Mouse (Mus musculus) midbrain, embryonic 12.5 days (tissue): ENCODE data around the gene Dph1. TPM values are rescaled to one million over a fixed set of nuclear protein-coding genes. Genes with fewer than 3 reads are reported as not detected.

Experiments used
- ATAC-seq: fragments of 200-750 bp; cut with Nextera tagmentation; 2 replicates; pipeline ENCODE4 v1.8.0; 2017; ENCODE audit warnings: low read depth, moderate TSS enrichment, moderate library complexity; ENCODE audit not compliant: low FRiP score
- H3K27ac ChIP-seq: fragments of 300-500 bp; sonication (generic); replicated peaks from 2 replicates; pipeline ENCODE4 v1.5.1; 2016; ENCODE audit warnings: mild to moderate bottlenecking
- H3K27me3 ChIP-seq: fragments of 300-500 bp; sonication (generic); 2 replicates; pipeline ENCODE4 v1.6.1; 2016; ENCODE audit warnings: mild to moderate bottlenecking
- H3K36me3 ChIP-seq: fragments of 300-500 bp; sonication (generic); 2 replicates; pipeline ENCODE4 v1.6.1; 2016
- H3K4me1 ChIP-seq: fragments of 300-500 bp; sonication (generic); 2 replicates; pipeline ENCODE4 v1.6.1; 2016
- H3K4me2 ChIP-seq: fragments of 300-500 bp; sonication (generic); replicated peaks from 2 replicates; pipeline ENCODE4 v1.6.1; 2016; ENCODE audit warnings: mild to moderate bottlenecking, moderate library complexity
- H3K4me3 ChIP-seq: fragments of 300-500 bp; sonication (generic); 2 replicates; pipeline ENCODE4 v1.5.1; 2016; ENCODE audit warnings: mild to moderate bottlenecking
- H3K9ac ChIP-seq: fragments of 300-500 bp; sonication (generic); replicated peaks from 2 replicates; pipeline ENCODE4 v1.6.1; 2016; ENCODE audit warnings: mild to moderate bottlenecking, moderate library complexity
- H3K9me3 ChIP-seq: fragments of 300-500 bp; sonication (generic); 2 replicates; pipeline ENCODE4 v1.6.1; 2016; ENCODE audit warnings: mild to moderate bottlenecking
- WGBS: fragments of 180-500 bp; shearing (Covaris S2); methylation state at CpG from one replicate; pipeline ENCODE4 v1.1.7; 2016; 5-methylcytosine and 5-hydroxymethylcytosine counted together
- polyA plus RNA-seq: library from polyadenylated mRNA; unstranded; fragments of >200 nt; fragmentation: Nextera tagmentation; extraction: Ambion mirVana; gene quantifications from 2 replicates; pipeline ENCODE4 v1.2.1, GENCODE M21; 2016

Gene Dph1
- polyA plus RNA-seq: 15.8 and 17.6 TPM in 2 replicates

DNA sequence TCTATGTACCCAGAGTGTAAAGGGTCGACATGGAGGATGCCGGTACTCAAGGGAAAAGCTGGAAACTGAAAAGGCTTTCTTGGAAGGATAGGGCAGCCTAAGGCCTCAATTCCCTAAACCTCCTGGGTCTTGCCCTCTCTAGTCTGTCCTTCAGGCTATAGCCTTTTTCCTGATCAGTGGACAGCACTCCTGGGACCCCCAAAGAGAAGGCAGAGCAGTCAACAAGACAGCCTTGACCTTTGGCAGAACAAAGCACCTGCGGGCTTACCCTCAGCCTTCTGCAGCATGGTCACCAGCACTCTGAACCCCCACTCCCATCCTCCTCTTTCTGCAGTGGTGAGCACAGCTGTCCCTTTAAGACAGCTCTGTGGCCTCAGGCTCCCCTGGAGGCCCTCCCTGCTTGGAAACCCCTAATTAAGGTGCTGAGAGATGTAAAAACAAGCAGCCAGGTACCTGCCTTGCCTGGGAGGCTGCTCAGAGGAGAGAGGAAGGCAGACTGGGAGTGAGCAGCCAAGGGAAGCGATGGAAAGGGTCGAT, at the start of gene Dph1:
Gene Dph1 (minus strand): TSS at position 337 of the 537 bp plus-strand sequence.
- Histone ChIP-seq H3K27ac (peak within 1 kb of the TSS; percentile 56; the same call in 1 of the 2 replicates), H3K9ac (peak within 1 kb of the TSS; percentile 54), H3K36me3 (no peaks in the 10 kb centered on the region), H3K4me3 (peak within 1 kb of the TSS; percentile 74), H3K9me3 (no peaks in the 10 kb centered on the region), H3K4me1 (peaks cover 45% of the 10 kb centered on the region), H3K27me3 (peaks cover 52% of the 10 kb centered on the region), H3K4me2 (peak within 1 kb of the TSS; percentile 80)
- ATAC-seq: peak; percentile 0; the same call in 1 of the 2 replicates
- 49% methylated on average over 5 of the region's 5 CpGs for WGBS

DNA sequence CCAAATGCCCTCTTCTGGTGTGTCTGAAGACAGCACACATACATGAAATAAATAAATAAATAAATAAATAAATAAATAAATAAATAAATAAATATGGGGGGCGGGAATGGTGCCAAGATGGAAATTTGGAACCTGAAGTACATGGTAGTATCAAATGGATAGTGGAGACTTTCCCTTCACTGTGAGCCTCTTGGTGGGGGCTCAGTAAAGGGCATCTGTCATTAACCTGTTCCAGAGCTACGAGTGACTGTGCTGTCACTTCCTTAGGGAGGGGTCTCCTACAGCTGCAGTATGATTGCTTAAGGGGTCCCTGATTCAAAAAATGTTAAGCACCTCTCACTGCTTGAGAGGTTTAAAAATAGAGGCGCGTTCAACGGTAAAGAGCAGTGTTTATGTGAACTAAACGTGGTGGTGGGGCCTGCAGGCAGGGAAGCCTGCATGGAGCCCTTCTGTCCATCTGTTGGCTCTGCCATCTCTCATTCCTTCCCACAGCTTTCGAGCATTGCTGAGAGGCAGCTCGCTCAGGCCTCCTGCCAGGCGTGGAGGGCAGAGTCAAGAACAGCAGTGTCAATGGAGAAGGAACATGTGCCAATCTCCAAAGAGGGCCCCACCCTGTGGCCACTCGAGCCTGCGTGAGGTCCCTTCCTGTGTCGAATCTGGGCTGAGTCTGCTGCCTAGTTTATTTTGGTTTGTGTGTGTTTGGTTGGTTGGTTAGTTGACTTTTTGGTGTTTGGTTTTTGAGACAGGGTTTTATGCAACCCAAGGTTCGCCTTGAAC, 49.3 kb upstream of the Dph1 start:
- Histone ChIP-seq H3K4me3 (no peak overlapping the region), H3K4me1 (peaks cover 5% of the 10 kb centered on the region), H3K27ac (no peak overlapping the region; the same call in 1 of the 2 replicates), H3K36me3 (no peaks in the 10 kb centered on the region), H3K27me3 (peaks cover 5% of the 10 kb centered on the region; the same call in 1 of the 2 replicates), H3K4me2 (no peak overlapping the region), H3K9me3 (no peaks in the 10 kb centered on the region), H3K9ac (no peak overlapping the region)
- ATAC-seq: no peak
- 76% methylated on average over 13 of the region's 13 CpGs for WGBS

DNA sequence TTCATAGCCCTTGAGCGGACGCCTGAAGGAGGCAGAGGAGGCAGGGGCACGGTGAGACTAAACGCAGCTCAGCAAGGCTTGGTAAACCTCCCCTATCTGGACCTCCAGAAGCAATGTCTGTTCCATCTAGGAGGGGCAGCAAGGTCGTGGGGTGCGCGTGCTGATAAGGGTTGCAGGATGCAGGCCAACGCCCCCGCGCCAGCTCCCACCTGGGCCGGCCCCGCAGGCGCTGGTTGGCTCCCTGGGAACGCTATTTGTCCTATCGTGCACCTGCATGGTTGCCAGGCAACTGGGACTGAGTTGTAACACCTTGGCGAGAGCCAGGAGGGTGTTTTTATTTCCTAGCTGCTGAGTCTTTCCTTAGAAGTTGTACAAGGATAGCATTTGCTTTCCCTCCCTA, 43.7 kb upstream of the Dph1 start:
- H3K36me3 ChIP-seq: no peaks in the 10 kb centered on the region
- WGBS: 13% methylated on average over 16 of the region's 16 CpGs

DNA sequence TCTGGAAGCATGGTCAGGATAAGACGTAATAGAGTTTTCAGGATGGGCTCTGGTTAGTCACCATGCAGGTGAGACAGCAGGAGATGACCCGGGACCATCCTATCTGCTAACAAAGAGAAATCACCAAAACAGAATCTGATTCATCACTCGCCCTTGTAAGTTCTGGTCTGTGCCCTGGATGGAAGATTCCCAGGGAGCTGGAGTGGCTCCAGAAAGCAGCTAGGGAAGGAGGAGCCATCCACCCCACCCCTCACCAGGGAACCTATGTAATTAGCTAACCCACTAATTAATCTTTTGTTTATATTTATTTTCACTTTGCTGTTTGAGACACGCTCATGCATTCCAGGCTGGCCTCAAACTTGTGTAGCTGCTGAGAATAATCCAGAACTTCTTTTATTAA, 41.4 kb upstream of the Dph1 start:
- Histone ChIP-seq H3K9ac (no peak overlapping the region), H3K36me3 (no peaks in the 10 kb centered on the region), H3K4me2 (no peak overlapping the region), H3K9me3 (no peaks in the 10 kb centered on the region), H3K4me1 (peaks cover 6% of the 10 kb centered on the region), H3K27me3 (peaks cover 33% of the 10 kb centered on the region), H3K4me3 (no peak overlapping the region), H3K27ac (no peak overlapping the region)
- no peak for ATAC-seq
- 83% methylated on average over 4 of the region's 4 CpGs for WGBS

More for the DNA sequence above, 43.7 kb upstream of the Dph1 start:
- Histone ChIP-seq H3K9ac (no peak overlapping the region), H3K4me1 (peaks cover 6% of the 10 kb centered on the region), H3K4me3 (no peak overlapping the region), H3K27me3 (peaks cover 33% of the 10 kb centered on the region), H3K27ac (no peak overlapping the region), H3K4me2 (no peak overlapping the region), H3K9me3 (no peaks in the 10 kb centered on the region)
- ATAC-seq: no peak

DNA sequence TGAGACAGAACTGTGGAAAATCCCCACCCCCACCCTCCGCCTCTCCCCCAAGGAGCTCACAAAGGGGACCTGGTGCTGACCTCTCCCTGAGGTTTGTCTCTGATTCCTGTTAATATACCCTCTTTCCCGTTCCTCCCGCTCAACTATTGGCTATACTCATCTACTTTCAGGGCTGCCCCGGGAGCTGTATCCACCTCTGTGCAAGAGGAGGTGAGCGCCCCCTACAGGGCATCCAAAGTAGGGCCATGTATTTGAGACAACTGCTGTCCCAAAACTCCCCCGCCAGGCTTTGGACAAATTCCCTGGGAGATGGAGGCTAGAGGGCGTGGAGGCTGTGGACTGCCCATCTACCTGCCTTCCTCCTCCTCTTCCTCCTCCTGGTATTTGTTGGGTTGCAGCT, 40.7 kb upstream of the Dph1 start:
- WGBS: 9% methylated on average over 7 of the region's 7 CpGs
- Histone ChIP-seq H3K4me1 (peaks cover 6% of the 10 kb centered on the region), H3K36me3 (no peaks in the 10 kb centered on the region), H3K4me3 (no peak overlapping the region), H3K27ac (no peak overlapping the region), H3K27me3 (peaks cover 33% of the 10 kb centered on the region), H3K4me2 (no peak overlapping the region), H3K9me3 (no peaks in the 10 kb centered on the region), H3K9ac (no peak overlapping the region)
- peak; percentile 52; the same call in 1 of the 2 replicates for ATAC-seq

DNA sequence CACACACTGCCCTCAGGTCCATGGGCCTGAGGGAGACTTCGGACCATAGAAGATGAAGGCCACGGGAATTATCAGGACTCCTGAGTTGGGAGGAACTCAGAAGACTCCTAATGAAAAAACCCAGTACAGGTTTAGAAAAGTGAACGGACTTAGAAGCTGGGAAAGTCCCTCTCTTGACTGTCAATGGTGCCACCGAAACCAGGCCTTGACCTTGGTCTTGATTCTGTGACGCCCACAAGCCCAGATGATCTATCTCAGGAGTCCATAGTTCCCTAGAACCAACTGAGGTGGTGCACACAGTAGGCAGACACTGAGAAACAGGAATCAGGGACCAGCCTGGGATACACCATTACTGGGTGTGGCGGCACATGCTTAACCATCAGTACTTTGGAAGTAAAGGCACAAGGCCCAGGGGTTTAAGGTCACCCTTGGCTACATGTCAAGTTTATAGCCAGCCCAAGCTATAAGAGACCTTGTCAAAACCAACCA, 39.3 kb upstream of the Dph1 start:
- no peak for ATAC-seq
- no peaks in the 10 kb centered on the region for H3K36me3 ChIP-seq
- WGBS: 92% methylated on average over 6 of the region's 6 CpGs
- no peak overlapping the region for H3K4me2 ChIP-seq
- H3K27me3 ChIP-seq: peaks cover 28% of the 10 kb centered on the region
- H3K27ac ChIP-seq: no peak overlapping the region
- no peak overlapping the region for H3K9ac ChIP-seq
- H3K4me3 ChIP-seq: no peak overlapping the region
- H3K4me1 ChIP-seq: peaks cover 6% of the 10 kb centered on the region
- H3K9me3 ChIP-seq: no peaks in the 10 kb centered on the region

DNA sequence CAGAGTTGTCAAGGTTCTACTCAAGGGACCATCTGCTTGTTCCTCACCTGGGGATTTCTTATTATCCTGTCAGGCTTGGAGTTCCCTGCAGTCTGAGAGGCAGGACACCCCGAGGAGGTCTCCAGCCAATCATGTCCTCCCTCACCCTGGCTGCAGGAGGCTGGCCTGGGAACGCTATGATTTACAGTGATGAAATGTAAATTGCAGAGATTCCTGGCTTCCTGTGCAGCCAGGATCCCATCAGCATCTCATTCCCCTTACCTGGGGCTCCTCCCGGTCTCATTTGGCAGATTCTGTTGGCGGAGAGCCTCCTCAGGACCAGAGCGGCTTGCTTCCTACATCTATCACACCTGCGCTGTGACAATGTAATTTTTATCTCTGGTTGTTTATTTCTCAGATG, 38.2 kb upstream of the Dph1 start:
- H3K9ac ChIP-seq: no peak overlapping the region
- no peak overlapping the region for H3K4me2 ChIP-seq
- WGBS: 90% methylated on average over 6 of the region's 6 CpGs
- ATAC-seq: no peak
- no peaks in the 10 kb centered on the region for H3K36me3 ChIP-seq
- H3K27me3 ChIP-seq: peaks cover 18% of the 10 kb centered on the region; the same call in 1 of the 2 replicates
- H3K27ac ChIP-seq: no peak overlapping the region
- H3K4me3 ChIP-seq: no peak overlapping the region
- H3K9me3 ChIP-seq: no peaks in the 10 kb centered on the region
- H3K4me1 ChIP-seq: peaks cover 6% of the 10 kb centered on the region

DNA sequence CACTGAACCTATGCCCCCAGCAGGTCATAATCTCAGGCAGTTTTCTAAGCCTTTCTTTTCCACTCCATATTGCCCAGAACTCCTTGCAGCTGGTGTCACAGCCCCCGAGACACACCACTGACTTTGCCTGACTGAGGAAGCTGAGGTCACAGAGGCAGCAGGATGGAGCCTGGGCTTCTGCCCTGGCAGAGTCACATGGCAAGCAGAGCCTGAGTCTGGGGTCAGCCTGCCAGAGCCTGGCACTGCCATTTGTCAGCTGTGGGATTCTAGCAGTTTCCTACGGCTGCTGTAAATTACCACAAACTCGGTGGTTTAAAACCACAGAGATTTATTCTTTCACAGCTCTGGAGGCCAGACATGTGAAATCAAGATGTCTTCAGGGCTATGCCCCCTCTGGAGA, 36.6 kb upstream of the Dph1 start:
- Histone ChIP-seq H3K27ac (no peak overlapping the region), H3K9me3 (no peaks in the 10 kb centered on the region), H3K4me1 (peaks cover 6% of the 10 kb centered on the region), H3K36me3 (no peaks in the 10 kb centered on the region), H3K9ac (no peak overlapping the region), H3K4me2 (no peak overlapping the region), H3K4me3 (no peak overlapping the region), H3K27me3 (0 out of 2 replicates have a peak, but pooled peaks cover 8% of the 10 kb centered on the region)
- no peak for ATAC-seq
- WGBS: 82% methylated on average over 3 of the region's 3 CpGs

DNA sequence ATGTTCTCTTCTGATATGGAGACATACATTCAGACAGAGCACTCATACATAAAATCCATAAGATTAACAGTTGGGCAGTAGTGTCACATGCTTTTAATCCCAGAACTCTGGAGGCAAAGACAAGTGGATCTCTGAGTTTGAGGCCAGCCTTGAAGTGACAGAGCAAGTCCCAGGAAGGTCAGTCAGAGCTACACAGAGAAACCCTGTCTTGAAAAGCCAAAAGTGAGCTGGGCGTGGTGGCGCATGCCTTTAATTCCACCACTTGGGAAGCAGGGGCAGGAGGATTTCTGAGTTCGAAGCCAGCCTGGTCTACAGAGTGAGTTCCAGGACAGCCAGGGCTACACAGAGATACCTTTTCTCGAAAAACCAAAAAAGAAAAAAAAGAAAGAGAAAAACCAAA, 33.8 kb upstream of the Dph1 start:
- Histone ChIP-seq H3K4me3 (no peak overlapping the region), H3K4me2 (no peak overlapping the region), H3K9ac (no peak overlapping the region), H3K27me3 (no peaks in the 10 kb centered on the region), H3K4me1 (peaks cover 6% of the 10 kb centered on the region), H3K9me3 (no peaks in the 10 kb centered on the region), H3K27ac (no peak overlapping the region), H3K36me3 (no peaks in the 10 kb centered on the region)
- WGBS: 90% methylated on average over 4 of the region's 4 CpGs
- no peak for ATAC-seq

DNA sequence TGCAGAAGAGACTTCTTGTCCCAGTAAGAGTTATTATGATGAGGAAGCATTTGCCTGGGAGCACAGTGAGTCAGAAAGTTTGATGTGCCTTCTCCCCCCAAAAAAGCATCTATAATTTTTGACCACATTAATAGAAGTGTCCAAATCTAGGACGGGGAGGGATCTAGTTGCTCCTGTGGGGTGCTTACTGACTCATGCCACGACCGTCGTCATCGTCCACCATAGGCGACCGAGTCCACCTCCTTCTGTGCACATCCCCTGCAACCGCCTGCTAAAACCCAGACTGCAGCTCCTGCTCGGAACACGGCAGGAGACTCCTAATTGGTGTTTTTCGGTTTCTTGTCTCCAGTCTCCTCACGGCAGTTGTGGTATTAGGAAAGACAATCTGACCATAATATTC, 33.0 kb upstream of the Dph1 start:
- WGBS: 81% methylated on average over 12 of the region's 12 CpGs

DNA sequence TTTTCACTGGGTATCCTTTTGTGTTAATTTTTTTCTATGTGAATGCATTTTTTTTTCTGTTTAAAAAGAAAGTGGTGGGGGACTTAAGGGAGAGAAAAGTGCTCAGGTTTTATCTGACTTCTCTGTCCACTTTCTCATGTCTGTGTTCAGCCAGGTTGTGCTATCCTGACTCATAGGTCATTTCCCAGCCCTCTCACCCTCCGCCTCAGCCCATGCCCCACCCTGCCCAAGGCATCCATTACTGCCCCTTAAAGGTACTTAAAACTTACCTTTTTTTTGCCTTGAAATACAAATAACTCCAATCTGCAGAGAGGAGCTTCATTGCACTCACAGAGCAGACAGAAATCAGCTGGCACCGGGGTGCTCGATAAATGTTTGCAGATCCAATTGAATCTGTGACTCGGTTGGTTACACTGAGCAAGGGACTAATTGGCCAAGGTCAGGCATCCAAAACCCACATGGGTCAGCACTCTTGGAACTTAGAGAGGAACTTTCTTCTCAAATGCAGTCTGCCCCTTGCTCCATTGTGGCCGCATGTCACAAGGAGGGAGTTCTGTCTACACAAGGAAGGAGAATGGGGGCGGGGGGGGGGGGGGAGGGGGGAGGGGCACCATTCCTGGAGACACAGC, 29.6 kb upstream of the Dph1 start:
- H3K27ac ChIP-seq: no peak overlapping the region
- 66% methylated on average over 4 of the region's 6 CpGs for WGBS
- ATAC-seq: no peak

More for the DNA sequence above, 33.0 kb upstream of the Dph1 start:
- Histone ChIP-seq H3K4me2 (no peak overlapping the region), H3K9me3 (no peaks in the 10 kb centered on the region), H3K27me3 (no peaks in the 10 kb centered on the region), H3K4me3 (no peak overlapping the region), H3K9ac (no peak overlapping the region), H3K4me1 (peaks cover 6% of the 10 kb centered on the region; the same call in 1 of the 2 replicates), H3K27ac (no peak overlapping the region), H3K36me3 (no peaks in the 10 kb centered on the region)
- ATAC-seq: no peak

DNA sequence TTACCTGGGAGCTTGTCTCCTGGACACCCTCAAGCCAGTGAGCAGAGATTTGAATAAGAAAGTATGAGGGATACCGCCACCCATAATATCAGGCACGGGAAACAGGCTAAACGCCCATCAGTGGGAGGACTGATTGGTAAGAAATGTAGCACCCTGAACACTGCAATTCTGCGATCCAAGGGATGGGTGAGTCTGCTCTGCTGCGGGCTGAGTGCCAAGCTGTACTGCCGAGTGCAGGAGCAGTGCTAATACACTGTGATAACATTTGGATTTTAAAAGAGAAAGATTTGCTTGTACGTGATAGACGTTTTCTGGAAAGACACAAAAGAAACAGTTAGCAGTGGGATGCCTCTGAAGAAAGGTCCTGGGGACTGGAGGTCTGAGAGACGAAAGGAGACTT, 29.1 kb upstream of the Dph1 start:
- Histone ChIP-seq H3K4me1 (peaks cover 15% of the 10 kb centered on the region), H3K27ac (no peak overlapping the region), H3K9ac (no peak overlapping the region), H3K4me3 (no peak overlapping the region), H3K27me3 (peaks cover 12% of the 10 kb centered on the region), H3K36me3 (no peaks in the 10 kb centered on the region), H3K9me3 (no peaks in the 10 kb centered on the region), H3K4me2 (no peak overlapping the region)
- ATAC-seq: no peak
- WGBS: 43% methylated on average over 9 of the region's 9 CpGs

More for the DNA sequence above, 29.6 kb upstream of the Dph1 start:
- peaks cover 11% of the 10 kb centered on the region for H3K4me1 ChIP-seq
- peaks cover 7% of the 10 kb centered on the region for H3K27me3 ChIP-seq
- no peaks in the 10 kb centered on the region for H3K9me3 ChIP-seq
- H3K36me3 ChIP-seq: no peaks in the 10 kb centered on the region
- H3K4me2 ChIP-seq: no peak overlapping the region
- no peak overlapping the region for H3K9ac ChIP-seq
- no peak overlapping the region for H3K4me3 ChIP-seq
